Mouse (Mus musculus): ENCODE data around the gene Spata7. TPM values are rescaled to one million over a fixed set of nuclear protein-coding genes. Genes with fewer than 3 reads are reported as not detected.
"Not testable (repeated sequence)": the region's sequence is repeated elsewhere in the genome, so short reads cannot be mapped to it uniquely, and the experiment has no call there.

Gene Spata7
- 1 to 10 TPM in 1 of 2 experiments, under 1 TPM in 1; 0.74 to 1.4 TPM for polyA plus RNA-seq (2017; shearing (Covaris generic))

- ATAC-seq = peak; percentile 91
Measured at GRCm38 (mm10) chr12:98627392-98628259, at the start of gene Spata7. Gene Spata7, plus strand, starts transcription at chr12:98628157.

GRCm38 (mm10) chr12:98585302-98585701 is 42.7 kb upstream of the Spata7 start:
- no peak for ATAC-seq

DNA sequence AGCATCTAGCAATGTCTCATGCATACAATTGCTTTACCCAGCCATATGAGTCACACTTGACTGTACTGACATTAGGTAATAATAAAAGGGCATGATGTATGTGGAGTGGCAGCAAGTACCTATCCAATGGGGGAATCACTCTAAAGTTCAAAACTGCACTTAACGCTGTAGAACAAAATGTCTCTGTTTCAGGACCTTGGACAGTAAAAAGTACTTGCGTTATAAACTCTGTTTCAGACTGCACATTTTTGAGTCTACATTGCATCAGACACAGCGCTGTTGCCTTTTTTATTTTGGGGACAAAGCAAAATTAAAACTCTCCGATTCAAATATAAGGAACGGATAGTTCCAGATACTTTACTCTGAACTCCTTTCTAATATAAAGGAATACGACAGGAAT is 39.4 kb upstream of the Spata7 start:
- no peak for ATAC-seq

- no peak for ATAC-seq
Measured at GRCm38 (mm10) chr12:98591016-98591415, 36.9 kb upstream of the Spata7 start.

DNA sequence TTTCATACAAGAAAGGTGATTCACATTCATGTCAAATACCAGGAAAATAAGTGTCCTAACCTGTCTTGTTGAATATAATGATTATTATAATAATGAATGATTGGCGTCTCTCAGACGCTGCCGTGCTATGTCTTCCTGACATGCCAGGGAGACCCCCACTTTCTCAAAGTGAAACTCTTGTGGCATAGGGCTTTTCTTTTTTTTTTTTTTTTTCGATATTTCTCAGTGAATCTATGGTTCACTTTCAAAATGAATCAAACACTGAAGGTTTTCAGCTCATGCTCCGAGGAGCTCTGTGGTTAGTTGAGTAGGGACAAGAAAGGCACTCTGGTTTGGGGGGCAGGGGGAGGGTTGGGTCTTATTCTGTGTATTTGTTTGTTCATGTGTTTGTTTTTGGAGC is 27.1 kb upstream of the Spata7 start:
- ATAC-seq = peak; percentile 76

DNA sequence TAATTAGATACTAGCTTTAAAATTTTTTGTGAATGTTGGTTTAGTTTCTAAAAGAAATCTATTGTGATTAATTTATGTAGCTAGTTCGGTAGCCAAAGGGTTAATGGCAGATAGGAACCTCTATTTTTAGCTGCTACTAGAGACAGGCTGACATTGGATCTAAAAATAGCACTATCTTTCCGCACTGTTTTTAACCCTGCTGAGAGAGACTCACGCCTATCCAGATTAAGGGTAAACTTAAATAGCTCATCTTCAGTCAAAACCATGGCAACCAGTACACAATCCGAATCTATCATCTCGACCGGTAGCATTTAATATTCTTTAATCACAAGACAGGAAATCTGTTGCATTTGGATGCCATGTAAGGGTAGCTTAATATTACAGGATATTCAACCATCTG is 25.8 kb upstream of the Spata7 start:
- ATAC-seq = peak; percentile 76

DNA sequence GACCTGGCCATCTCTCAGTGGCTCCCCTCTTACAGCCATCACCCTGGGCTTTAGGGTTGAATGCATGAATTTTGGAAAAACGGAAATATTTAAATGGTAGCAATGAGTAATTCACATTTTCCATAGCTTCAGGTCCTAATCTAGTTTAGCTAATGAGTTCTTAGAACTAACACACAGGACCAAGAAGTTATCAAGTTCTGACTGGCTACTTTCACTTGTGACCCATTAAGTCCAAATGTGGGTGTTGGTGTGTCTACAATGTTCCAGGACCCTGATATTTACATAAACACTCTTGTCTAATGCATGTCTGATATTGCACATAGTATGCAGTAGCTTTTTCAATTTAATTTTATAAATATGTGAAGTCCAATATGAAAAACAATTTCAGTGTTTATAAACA is 22.7 kb upstream of the Spata7 start:
- ATAC-seq = no peak

DNA sequence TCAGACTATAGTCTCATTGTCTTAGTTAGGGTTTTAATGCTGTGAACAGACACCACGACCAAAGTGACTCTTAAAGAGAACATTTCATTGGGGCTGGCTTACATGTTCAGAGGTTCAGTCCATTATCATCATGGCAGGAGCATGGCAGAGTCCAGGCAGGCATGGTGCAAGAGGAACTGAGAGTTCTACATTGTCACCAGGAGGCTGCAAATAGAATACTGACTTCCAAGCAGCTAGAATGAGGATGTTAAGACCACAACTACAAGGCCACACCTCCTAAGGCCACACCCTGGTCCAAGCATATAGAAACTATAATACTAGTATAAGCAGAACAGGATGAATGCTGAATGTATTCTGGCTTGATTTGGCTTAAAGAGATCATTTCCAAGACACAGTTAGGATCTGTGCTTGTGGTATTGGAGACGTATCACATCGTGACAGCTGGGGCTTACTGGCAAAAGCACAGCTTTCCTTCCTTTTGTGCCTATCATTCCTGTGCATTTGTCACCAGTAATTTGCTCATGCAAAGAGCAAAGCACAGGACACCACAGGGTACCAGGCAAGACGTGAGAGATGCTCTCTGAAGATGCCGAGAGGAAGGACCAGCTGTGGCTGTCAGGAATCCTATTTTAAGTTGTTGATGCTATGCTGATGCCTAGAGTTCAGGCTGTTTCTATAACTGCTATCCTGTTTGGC is 21.2 kb upstream of the Spata7 start:
- ATAC-seq = no peak

DNA sequence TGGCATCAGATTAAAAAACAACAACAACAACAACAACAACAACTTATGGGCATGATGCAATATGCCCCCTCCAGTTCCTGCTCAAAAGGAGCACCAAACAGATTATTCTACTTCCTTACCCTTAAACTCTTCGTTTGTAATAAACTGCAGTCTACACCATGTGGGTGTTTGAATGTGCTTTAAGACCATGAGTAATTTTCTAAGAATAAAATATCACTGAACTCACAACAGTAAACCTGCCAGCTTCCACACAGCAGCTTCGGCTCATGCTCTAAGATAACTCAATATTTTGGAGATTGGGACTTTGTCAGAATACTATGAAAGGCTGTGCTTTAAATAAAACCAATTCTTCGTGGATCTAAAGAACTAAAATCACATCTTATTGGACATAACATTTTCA is 17.6 kb upstream of the Spata7 start:
- ATAC-seq = no peak

DNA sequence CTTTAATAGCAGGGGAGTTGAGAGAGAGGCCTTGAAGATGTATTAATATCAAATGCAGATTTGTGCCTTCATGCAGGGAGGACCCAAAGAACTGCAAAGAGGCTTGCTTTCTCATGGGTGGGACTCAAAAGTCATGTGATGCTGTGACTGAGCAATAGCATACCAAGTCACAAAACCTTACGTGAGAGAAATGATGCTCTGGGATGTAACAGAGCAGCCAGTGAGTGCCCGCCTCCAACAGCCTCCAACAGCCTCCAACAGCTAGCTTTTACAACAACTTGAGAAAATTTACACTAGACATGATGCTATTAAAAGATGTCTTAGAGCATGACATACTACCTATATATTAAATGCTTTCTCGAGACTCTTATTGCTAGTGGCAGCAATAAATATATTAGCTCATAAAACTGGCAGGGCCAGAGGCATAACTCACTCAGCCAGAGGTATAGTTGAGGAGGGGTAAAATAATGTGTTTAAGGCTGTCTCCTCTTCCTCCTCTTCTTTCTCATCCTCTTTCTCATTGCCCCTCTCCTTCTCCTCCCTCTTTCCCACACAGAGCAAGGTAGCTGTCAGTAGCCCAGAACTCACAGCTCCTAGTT is 12.9 kb upstream of the Spata7 start:
- ATAC-seq = no peak

- ATAC-seq = peak; percentile 62
Measured at GRCm38 (mm10) chr12:98615746-98616145, 12.2 kb upstream of the Spata7 start.

- no peak for ATAC-seq
Measured at GRCm38 (mm10) chr12:98619496-98619895, 8.5 kb upstream of the Spata7 start.

GRCm38 (mm10) chr12:98620922-98621321 is 7.0 kb upstream of the Spata7 start:
- not testable (repeated sequence) for ATAC-seq

DNA sequence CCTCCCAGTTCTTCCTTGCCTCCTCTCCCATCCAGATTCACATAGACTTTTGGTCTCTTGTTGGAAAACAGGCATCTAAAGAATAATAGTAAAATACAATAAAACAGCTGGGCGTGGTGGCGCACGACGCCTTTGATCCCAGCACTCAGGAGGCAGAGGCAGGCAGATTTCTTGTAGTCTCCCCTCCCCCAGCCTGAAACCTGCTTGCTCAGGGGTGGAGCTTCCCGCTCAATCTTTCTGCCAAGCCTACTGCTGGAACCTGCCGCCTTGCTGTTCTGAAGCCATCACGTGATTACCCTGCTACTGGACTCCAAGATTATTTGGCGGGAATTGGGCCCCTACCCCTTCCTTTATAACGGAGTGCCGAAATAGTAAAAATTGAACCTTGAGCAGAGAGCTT is 4.7 kb upstream of the Spata7 start:
- ATAC-seq = not testable (repeated sequence)

DNA sequence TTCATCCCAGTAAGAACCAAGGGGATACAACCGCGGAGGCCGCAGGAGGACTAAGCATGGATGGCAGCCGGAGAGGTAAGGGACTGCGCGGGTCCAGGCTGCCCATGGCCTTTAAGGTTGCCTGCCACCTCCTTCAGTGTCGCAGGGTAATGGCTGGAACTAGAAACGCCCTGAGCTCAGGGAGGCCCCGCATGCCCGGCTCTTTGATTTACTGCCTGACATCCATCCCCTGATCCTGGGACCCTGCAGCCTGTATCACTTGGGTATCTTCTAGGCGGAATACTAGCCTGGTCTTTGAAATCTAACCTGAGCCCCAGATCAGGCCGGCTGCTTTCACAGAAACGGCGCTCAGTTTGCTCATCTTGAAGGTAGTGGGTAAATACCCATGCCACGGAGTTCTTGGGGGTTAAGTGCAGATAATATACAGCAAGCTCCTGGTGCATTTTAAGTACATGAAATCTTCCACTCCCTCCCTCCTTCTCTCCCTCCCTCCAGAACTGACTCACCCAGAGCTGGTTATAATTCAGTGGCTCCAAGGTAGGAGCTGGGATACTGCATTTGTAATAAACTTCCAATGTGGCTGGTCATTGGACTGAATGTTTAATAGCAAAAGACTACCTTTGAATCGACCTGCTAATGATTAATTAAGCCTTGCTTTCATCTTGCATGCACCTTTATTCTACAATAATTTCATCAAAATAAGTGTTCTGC is 458 bp downstream of the Spata7 start:
- ATAC-seq = peak; percentile 47

DNA sequence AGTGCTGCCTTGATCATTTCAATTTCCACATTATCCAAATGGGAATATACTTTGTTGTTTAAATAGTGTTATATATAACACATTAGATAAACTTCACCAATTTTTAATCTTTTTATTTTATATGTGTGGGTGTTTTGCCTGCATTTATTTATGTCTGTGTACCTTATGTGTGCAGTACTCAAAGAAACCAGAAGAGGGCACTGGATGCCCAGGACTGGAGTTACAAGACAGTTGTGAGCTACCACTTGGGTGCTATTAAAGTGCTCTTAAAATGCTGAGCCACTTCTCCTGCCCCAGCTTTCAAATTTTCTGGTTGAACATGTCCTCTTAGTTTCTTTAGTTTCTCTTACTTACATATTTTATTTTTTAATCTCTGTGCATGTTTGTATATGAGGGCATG is 16.9 kb downstream of the Spata7 start:
- ATAC-seq = no peak

GRCm38 (mm10) chr12:98656873-98657272 is 28.9 kb downstream of the Spata7 start:
- ATAC-seq = no peak

- no peak for ATAC-seq
Measured at GRCm38 (mm10) chr12:98662617-98663016, 34.7 kb downstream of the Spata7 start.

GRCm38 (mm10) chr12:98668132-98668814 is 40.3 kb downstream of the Spata7 start:
- no peak for ATAC-seq

DNA sequence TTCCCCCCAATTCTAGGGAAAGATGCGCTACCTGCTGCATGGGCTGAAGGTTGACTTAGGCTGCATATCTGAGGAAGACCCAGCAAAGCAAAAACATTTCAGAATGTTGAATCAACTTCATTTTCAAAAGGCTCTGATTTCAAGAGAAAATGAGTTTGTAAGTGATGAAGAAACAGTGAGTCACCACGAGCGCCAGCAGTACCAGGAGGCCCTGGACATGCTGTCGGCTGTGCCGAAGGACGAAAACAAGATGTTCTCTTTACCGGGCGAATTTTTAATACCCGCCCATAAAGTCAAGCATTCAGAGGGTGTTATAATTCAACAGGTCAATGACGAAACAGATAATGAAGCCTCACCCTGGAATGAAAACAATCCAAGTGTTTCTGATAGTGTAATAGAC is 41.1 kb downstream of the Spata7 start:
- ATAC-seq = no peak

DNA sequence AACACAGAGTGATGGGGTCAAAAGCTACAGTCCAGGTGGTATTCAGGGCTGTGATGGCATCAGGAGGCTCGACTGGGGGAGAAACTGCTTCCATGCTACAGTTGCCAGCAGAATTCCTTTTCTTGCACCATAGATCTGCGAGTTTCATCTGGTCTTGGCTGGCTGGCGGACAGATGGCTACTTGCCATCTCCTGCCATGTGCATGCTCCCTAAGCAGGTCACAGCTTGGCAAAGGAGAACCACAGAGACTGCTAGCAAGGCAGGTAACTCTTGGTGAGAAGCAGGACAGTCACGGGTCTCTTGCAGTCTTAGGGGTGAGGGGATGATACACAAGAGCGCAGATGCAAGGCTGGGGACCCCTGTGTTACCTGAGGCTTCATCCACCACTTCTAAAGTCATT is 41.9 kb downstream of the Spata7 start:
- ATAC-seq = no peak

DNA sequence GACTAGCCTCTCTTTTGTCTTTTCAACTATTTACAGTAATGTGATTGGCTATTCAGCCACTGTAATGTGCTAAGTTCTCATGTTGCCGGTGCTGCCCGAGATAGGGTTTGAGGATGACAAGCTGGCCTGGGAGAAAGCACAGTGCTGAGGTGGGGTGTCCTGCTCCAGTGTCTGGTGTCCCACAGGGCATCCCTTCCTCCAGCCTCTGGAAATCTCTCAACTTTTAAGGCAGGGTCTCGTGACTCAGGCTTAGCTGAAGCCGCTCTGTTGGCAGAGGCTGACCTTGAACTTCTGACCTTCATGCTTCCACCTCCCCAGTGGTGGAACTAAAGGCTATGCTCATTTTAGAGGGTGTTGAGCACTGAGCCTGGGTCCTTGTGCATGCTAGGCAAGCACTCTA is 42.5 kb downstream of the Spata7 start:
- ATAC-seq = no peak

Measured in CD4-positive, CD25-positive, alpha-beta regulatory T cell, adult 4 months (primary cell).